Mouse (Mus musculus) CH12F3 (cell line): ENCODE results near the gene Ralgds.

Experiments
- in situ Hi-C: fragments of 300-500 bp; cut with MboI; formaldehyde crosslinking; loops from 2 replicates; pipeline ENCODE4 v1.14.3; 2020; ENCODE audit warnings: low sequenced_read_pairs

Gene Ralgds

DNA sequence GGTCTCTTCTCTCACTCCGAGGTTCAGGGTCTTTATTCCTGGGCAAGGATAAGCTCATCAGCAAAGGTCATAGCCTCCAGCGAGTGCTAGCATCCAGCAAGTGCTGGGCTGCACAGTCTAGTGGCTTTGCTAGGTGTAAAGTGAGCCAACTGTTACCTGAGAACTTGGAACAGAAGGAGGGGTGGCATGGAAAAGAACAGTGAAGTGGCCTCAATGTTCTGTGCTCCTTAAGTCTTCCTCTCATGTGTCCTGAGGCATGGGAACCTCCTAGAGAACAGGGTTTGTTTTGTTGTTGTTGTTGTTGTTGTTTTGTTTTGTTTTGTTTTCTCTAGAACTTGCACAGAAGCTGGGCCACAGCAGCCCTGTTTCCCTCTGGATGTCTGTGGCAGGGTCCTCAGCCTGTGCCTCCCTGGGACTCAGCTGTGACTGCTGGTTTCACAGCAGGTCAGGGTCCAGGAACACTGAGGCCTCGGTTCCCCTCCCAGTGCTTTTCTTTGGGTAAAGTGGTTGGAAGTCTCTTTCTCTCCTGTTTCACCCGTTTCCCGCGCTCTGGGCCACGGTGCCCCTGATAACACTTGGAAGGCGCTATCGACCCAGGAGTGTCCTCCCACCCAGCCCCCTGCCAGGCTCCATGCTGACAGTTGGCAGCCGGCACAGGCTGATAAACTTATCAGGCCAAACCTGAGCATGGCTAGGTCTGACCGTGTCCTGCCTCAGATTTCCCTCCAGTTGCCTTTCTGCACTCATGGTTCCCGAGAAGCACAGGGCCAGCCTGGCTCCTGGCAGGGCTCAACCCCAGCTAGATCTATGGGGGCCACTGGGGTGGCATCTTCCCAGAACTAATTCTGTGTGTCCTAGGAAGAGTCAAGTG, 89.0 kb downstream of the Ralgds start:
- in situ Hi-C loops, result no loop called here
